8 mouse cellular contexts compared by ENCODE assay signal in genomic region chr19:6305517-6306115, GRCm38 (mm10). TPM values are rescaled to one million over a fixed set of nuclear protein-coding genes. Genes with fewer than 3 reads are reported as not detected.
DNase-seq lines count a peak whose midpoint lies in the region; ATAC-seq lines count a peak whose summit lies in the region.

No protein-coding gene starts in this region.

- H3K4me2 ChIP-seq in kidney, embryonic 16.5 days (replicated peaks; ENCODE audit: low read depth, low read length), result peak overlapping the region; percentile 66
- peak overlapping the region; percentile 70 for H3K4me2 ChIP-seq in embryonic facial prominence, embryonic 13.5 days
- peak overlapping the region; percentile 60 for H3K4me2 ChIP-seq in hindbrain, embryonic 15.5 days
- H3K4me2 ChIP-seq in midbrain, embryonic 14.5 days (ENCODE audit: low read length), result peak overlapping the region; percentile 59

- no peak for DNase-seq in kidney, adult 8-10 months
- no peak for DNase-seq in midbrain, embryonic 14.5 days
- no peak for DNase-seq in frontal cortex, postnatal 36 days (ENCODE audit: low spot score in 2 of 2)
- no peak for DNase-seq in thymus, adult 18-20 months
- DNase-seq in ovary, adult 18-20 months (ENCODE audit: low spot score), result no peak

- H3K4me3 ChIP-seq in kidney, embryonic 16.5 days (ENCODE audit: low read length), result peak overlapping the region; percentile 70
- peak overlapping the region; percentile 62 for H3K4me3 ChIP-seq in embryonic facial prominence, embryonic 13.5 days
- peak overlapping the region; percentile 40 for H3K4me3 ChIP-seq in hindbrain, embryonic 15.5 days
- peak overlapping the region; percentile 45; the same call in 1 of the 2 replicates for H3K4me3 ChIP-seq in midbrain, embryonic 14.5 days (replicated peaks; ENCODE audit: low read depth, low read length)

- no peaks in the 10 kb centered on the region for H3K27me3 ChIP-seq in kidney, embryonic 16.5 days (ENCODE audit: insufficient read depth, low read length)
- H3K27me3 ChIP-seq in embryonic facial prominence, embryonic 13.5 days, result no peaks in the 10 kb centered on the region
- H3K27me3 ChIP-seq in hindbrain, embryonic 15.5 days, result no peaks in the 10 kb centered on the region
- no peaks in the 10 kb centered on the region for H3K27me3 ChIP-seq in midbrain, embryonic 14.5 days (ENCODE audit: control insufficient read depth, insufficient read depth, low read length)

- 55% methylated on average over 8 of the region's 8 CpGs for WGBS in kidney, embryonic 16.5 days
- WGBS in embryonic facial prominence, embryonic 13.5 days, result 55% methylated on average over 8 of the region's 8 CpGs
- WGBS in hindbrain, embryonic 15.5 days, result 58% methylated on average over 8 of the region's 8 CpGs
- 56% methylated on average over 8 of the region's 8 CpGs for WGBS in midbrain, embryonic 14.5 days

- no peaks in the 10 kb centered on the region for H3K9me3 ChIP-seq in kidney, embryonic 16.5 days (ENCODE audit: low read length)
- no peaks in the 10 kb centered on the region for H3K9me3 ChIP-seq in embryonic facial prominence, embryonic 13.5 days
- no peaks in the 10 kb centered on the region for H3K9me3 ChIP-seq in hindbrain, embryonic 15.5 days
- no peaks in the 10 kb centered on the region for H3K9me3 ChIP-seq in midbrain, embryonic 14.5 days (ENCODE audit: control insufficient read depth, low read length)

- peak overlapping the region; percentile 85 for H3K9ac ChIP-seq in kidney, embryonic 16.5 days (replicated peaks; ENCODE audit: low read length)
- H3K9ac ChIP-seq in embryonic facial prominence, embryonic 13.5 days, result peak overlapping the region; percentile 79
- no peak overlapping the region for H3K9ac ChIP-seq in hindbrain, embryonic 15.5 days
- H3K9ac ChIP-seq in midbrain, embryonic 14.5 days (replicated peaks; ENCODE audit: low read length), result no peak overlapping the region

- H3K27ac ChIP-seq in kidney, embryonic 16.5 days (ENCODE audit: low read length), result peak overlapping the region; percentile 87
- H3K27ac ChIP-seq in embryonic facial prominence, embryonic 13.5 days, result peak overlapping the region; percentile 81
- H3K27ac ChIP-seq in hindbrain, embryonic 15.5 days (replicated peaks), result no peak overlapping the region
- no peak overlapping the region for H3K27ac ChIP-seq in midbrain, embryonic 14.5 days (replicated peaks; ENCODE audit: low read depth, low read length)

- H3K36me3 ChIP-seq in kidney, embryonic 16.5 days (ENCODE audit: insufficient read depth, low read length), result no peaks in the 10 kb centered on the region; the same call in 1 of the 2 replicates
- H3K36me3 ChIP-seq in embryonic facial prominence, embryonic 13.5 days, result peaks cover 16% of the 10 kb centered on the region
- H3K36me3 ChIP-seq in hindbrain, embryonic 15.5 days, result no peaks in the 10 kb centered on the region
- H3K36me3 ChIP-seq in midbrain, embryonic 14.5 days (ENCODE audit: control insufficient read depth, insufficient read depth, low read length), result 0 out of 2 replicates have a peak, but pooled peaks cover 4% of the 10 kb centered on the region

- H3K4me1 ChIP-seq in kidney, embryonic 16.5 days (ENCODE audit: insufficient read depth, low read length), result peaks cover 14% of the 10 kb centered on the region
- H3K4me1 ChIP-seq in embryonic facial prominence, embryonic 13.5 days, result peaks cover 32% of the 10 kb centered on the region
- peaks cover 15% of the 10 kb centered on the region for H3K4me1 ChIP-seq in hindbrain, embryonic 15.5 days (replicated peaks)
- H3K4me1 ChIP-seq in midbrain, embryonic 14.5 days (ENCODE audit: control insufficient read depth, insufficient read depth, low read length), result no peaks in the 10 kb centered on the region

- no peak for ATAC-seq in kidney, embryonic 16.5 days (ENCODE audit: low FRiP score, low TSS enrichment)
- no peak for ATAC-seq in embryonic facial prominence, embryonic 13.5 days (ENCODE audit: insufficient number of reproducible peaks, insufficient read depth, low FRiP score, low TSS enrichment, low read depth)
- no peak for ATAC-seq in hindbrain, embryonic 15.5 days (ENCODE audit: low FRiP score, low read depth)
- ATAC-seq in midbrain, embryonic 14.5 days (ENCODE audit: low FRiP score, low TSS enrichment), result no peak

RNA-seq across cellular contexts. Expression of gene Cdc42bpg, which starts 0.6 kb away (rescaled TPM):
- polyA plus RNA-seq in kidney, embryonic 16.5 days (2015; fragmentation: Nextera tagmentation; extraction: Ambion mirVana), result 0.80 and 1.5 TPM in 2 replicates
- 0.91 and 0.92 TPM in 2 replicates for polyA plus RNA-seq in embryonic facial prominence, embryonic 13.5 days (2015; fragmentation: Nextera tagmentation; extraction: Ambion mirVana)
- polyA plus RNA-seq in hindbrain, embryonic 15.5 days (2015; fragmentation: Nextera tagmentation; extraction: Ambion mirVana), result 0.36 and 0.38 TPM in 2 replicates
- 0.43 and 1.3 TPM in 2 replicates for polyA plus RNA-seq in midbrain, embryonic 14.5 days (2014; fragmentation: Nextera tagmentation; extraction: Ambion mirVana)

RNA-seq across cellular contexts. Expression of gene Ehd1, which starts 29.1 kb away (rescaled TPM):
- 84.2 and 89.5 TPM in 2 replicates for polyA plus RNA-seq in kidney, embryonic 16.5 days (2015; fragmentation: Nextera tagmentation; extraction: Ambion mirVana)
- 64.7 and 68.9 TPM in 2 replicates for polyA plus RNA-seq in embryonic facial prominence, embryonic 13.5 days (2015; fragmentation: Nextera tagmentation; extraction: Ambion mirVana)
- polyA plus RNA-seq in hindbrain, embryonic 15.5 days (2015; fragmentation: Nextera tagmentation; extraction: Ambion mirVana), result 92.5 and 103 TPM in 2 replicates
- 75.0 and 80.1 TPM in 2 replicates for polyA plus RNA-seq in midbrain, embryonic 14.5 days (2014; fragmentation: Nextera tagmentation; extraction: Ambion mirVana)

RNA-seq across cellular contexts. Expression of gene Men1, which starts 29.2 kb away (rescaled TPM):
- polyA plus RNA-seq in kidney, embryonic 16.5 days (2015; fragmentation: Nextera tagmentation; extraction: Ambion mirVana), result 93.0 and 96.2 TPM in 2 replicates
- polyA plus RNA-seq in embryonic facial prominence, embryonic 13.5 days (2015; fragmentation: Nextera tagmentation; extraction: Ambion mirVana), result 91.6 and 92.4 TPM in 2 replicates
- 78.8 and 82.3 TPM in 2 replicates for polyA plus RNA-seq in hindbrain, embryonic 15.5 days (2015; fragmentation: Nextera tagmentation; extraction: Ambion mirVana)
- 54.8 and 55.4 TPM in 2 replicates for polyA plus RNA-seq in midbrain, embryonic 14.5 days (2014; fragmentation: Nextera tagmentation; extraction: Ambion mirVana)

RNA-seq across cellular contexts. Expression of gene Map4k2, which starts 35.3 kb away (rescaled TPM):
- polyA plus RNA-seq in kidney, embryonic 16.5 days (2015; fragmentation: Nextera tagmentation; extraction: Ambion mirVana), result 25.9 and 28.7 TPM in 2 replicates
- 13.8 and 15.3 TPM in 2 replicates for polyA plus RNA-seq in embryonic facial prominence, embryonic 13.5 days (2015; fragmentation: Nextera tagmentation; extraction: Ambion mirVana)
- 20.1 and 21.8 TPM in 2 replicates for polyA plus RNA-seq in hindbrain, embryonic 15.5 days (2015; fragmentation: Nextera tagmentation; extraction: Ambion mirVana)
- polyA plus RNA-seq in midbrain, embryonic 14.5 days (2014; fragmentation: Nextera tagmentation; extraction: Ambion mirVana), result 14.3 and 18.8 TPM in 2 replicates

RNA-seq across cellular contexts. Expression of gene Sf1, which starts 57.9 kb away (rescaled TPM):
- 132 and 150 TPM in 2 replicates for polyA plus RNA-seq in kidney, embryonic 16.5 days (2015; fragmentation: Nextera tagmentation; extraction: Ambion mirVana)
- 137 and 151 TPM in 2 replicates for polyA plus RNA-seq in embryonic facial prominence, embryonic 13.5 days (2015; fragmentation: Nextera tagmentation; extraction: Ambion mirVana)
- 103 and 117 TPM in 2 replicates for polyA plus RNA-seq in hindbrain, embryonic 15.5 days (2015; fragmentation: Nextera tagmentation; extraction: Ambion mirVana)
- 99.6 and 125 TPM in 2 replicates for polyA plus RNA-seq in midbrain, embryonic 14.5 days (2014; fragmentation: Nextera tagmentation; extraction: Ambion mirVana)

Comparison
In these comparisons a context has a peak if more than half of its experiments do, and no peak if none do; other contexts are left out.
1. H3K27ac ChIP-seq: peak in kidney, embryonic 16.5 days (single experiment) and embryonic facial prominence, embryonic 13.5 days (single experiment); none in hindbrain, embryonic 15.5 days (single experiment) and midbrain, embryonic 14.5 days (single experiment).
2. H3K9ac ChIP-seq: peak in kidney, embryonic 16.5 days (single experiment) and embryonic facial prominence, embryonic 13.5 days (single experiment); none in hindbrain, embryonic 15.5 days (single experiment) and midbrain, embryonic 14.5 days (single experiment).
3. Peak in every context shown above with its lines, with median percentiles within 50 percentile points of each other: H3K4me2 ChIP-seq and H3K4me3 ChIP-seq.